10 mouse cellular contexts compared by ENCODE assay signal in the genomic region with DNA sequence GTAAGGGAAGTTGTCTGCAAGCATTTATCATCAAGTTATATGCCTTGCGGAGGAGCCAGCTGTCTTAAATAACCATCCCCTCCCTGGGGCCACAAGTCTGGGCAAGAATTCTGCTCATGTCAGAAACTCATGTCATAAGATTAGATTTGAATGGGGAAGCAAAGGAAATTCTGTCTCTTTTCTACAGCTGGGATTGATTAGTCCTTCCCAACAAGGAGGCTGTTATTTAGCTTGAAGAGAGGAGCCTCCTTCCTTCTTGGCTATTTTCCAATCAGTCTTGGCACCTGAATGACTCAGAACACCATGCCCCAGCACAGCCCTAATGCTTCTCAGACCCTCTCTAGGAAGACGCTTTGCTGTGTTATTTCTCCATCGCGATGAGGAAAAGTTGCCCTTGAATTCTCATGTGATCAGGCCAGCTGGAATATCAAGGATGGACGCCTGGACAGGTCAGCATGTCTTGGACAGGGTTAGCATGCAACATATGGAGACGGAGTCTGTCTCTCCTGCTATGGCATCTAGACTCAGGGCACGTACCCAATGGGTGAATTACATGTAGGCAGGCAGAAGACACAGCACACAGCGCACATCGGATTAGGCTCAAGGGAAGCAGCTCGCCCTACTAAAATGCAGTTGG.
DNase-seq lines count a peak whose midpoint lies in the region; ATAC-seq lines count a peak whose summit lies in the region.
"Had no signal": no experiment of that assay in that cellular context is flagged by ENCODE, and none has a peak within 500 bp of the region (broad histone marks: within the 10 kb centered on the region; RNA-seq: fewer than 3 reads in every experiment).

No protein-coding gene starts in this region.

- H3K9ac ChIP-seq in heart, embryonic 13.5 days: no peak overlapping the region
- no peak overlapping the region for H3K9ac ChIP-seq in forebrain, embryonic 12.5 days
- H3K9ac ChIP-seq in midbrain, embryonic 14.5 days (replicated peaks; ENCODE audit: low read length): no peak overlapping the region

- H3K9me3 ChIP-seq in heart, embryonic 13.5 days: no peaks in the 10 kb centered on the region
- H3K9me3 ChIP-seq in forebrain, embryonic 12.5 days: no peaks in the 10 kb centered on the region
- H3K9me3 ChIP-seq in midbrain, embryonic 14.5 days (ENCODE audit: control insufficient read depth, low read length): no peaks in the 10 kb centered on the region

- ATAC-seq in heart, embryonic 13.5 days (ENCODE audit: extremely low read depth, insufficient number of reproducible peaks, low FRiP score, low TSS enrichment): no peak
- ATAC-seq in forebrain, embryonic 12.5 days (ENCODE audit: low FRiP score): no peak
- no peak for ATAC-seq in midbrain, embryonic 14.5 days (ENCODE audit: low FRiP score, low TSS enrichment)

- peaks cover 22% of the 10 kb centered on the region for H3K4me1 ChIP-seq in heart, embryonic 13.5 days
- peaks cover 49% of the 10 kb centered on the region for H3K4me1 ChIP-seq in forebrain, embryonic 12.5 days
- H3K4me1 ChIP-seq in midbrain, embryonic 14.5 days (ENCODE audit: control insufficient read depth, insufficient read depth, low read length): peaks cover 42% of the 10 kb centered on the region

- intact Hi-C loops in heart, postnatal 14 days (cut with DNase I): no loop called here

- DNase-seq in heart, postnatal 14 days: no peak
- peak; percentile 85 for DNase-seq in cerebellum, adult 11-12 months
- DNase-seq in midbrain, embryonic 14.5 days: peak; percentile 59
- DNase-seq in liver: no peak
- no peak for DNase-seq in right cerebral cortex, postnatal 14 days
- DNase-seq in lung, postnatal 10 days: no peak
- DNase-seq: adrenal gland, postnatal 36 days; retina, postnatal 1 day had no signal

- no peak overlapping the region for H3K4me3 ChIP-seq in heart, embryonic 13.5 days
- no peak overlapping the region for H3K4me3 ChIP-seq in forebrain, embryonic 12.5 days (replicated peaks)
- H3K4me3 ChIP-seq in midbrain, embryonic 14.5 days (replicated peaks; ENCODE audit: low read depth, low read length): no peak overlapping the region

- H3K4me2 ChIP-seq in heart, embryonic 13.5 days: peak overlapping the region; percentile 25; the same call in 1 of the 2 replicates
- H3K4me2 ChIP-seq in forebrain, embryonic 12.5 days: no peak overlapping the region
- H3K4me2 ChIP-seq in midbrain, embryonic 14.5 days (ENCODE audit: low read length): no peak overlapping the region

- 59% methylated on average over 10 of the region's 10 CpGs for WGBS in heart, embryonic 13.5 days
- WGBS in forebrain, embryonic 12.5 days: 73% methylated on average over 10 of the region's 10 CpGs
- WGBS in midbrain, embryonic 14.5 days: 77% methylated on average over 10 of the region's 10 CpGs

- H3K27ac ChIP-seq in heart, embryonic 13.5 days (replicated peaks): peak overlapping the region; percentile 12; the same call in 1 of the 2 replicates
- H3K27ac ChIP-seq in forebrain, embryonic 12.5 days: peak overlapping the region; percentile 63
- H3K27ac ChIP-seq in midbrain, embryonic 14.5 days (replicated peaks; ENCODE audit: low read depth, low read length): peak overlapping the region; percentile 70

- no peaks in the 10 kb centered on the region for H3K27me3 ChIP-seq in heart, embryonic 13.5 days (replicated peaks)
- H3K27me3 ChIP-seq in forebrain, embryonic 12.5 days: no peaks in the 10 kb centered on the region
- no peaks in the 10 kb centered on the region for H3K27me3 ChIP-seq in midbrain, embryonic 14.5 days (ENCODE audit: control insufficient read depth, insufficient read depth, low read length)

- no peaks in the 10 kb centered on the region for H3K36me3 ChIP-seq in heart, embryonic 13.5 days
- H3K36me3 ChIP-seq in forebrain, embryonic 12.5 days (replicated peaks): no peaks in the 10 kb centered on the region
- H3K36me3 ChIP-seq in midbrain, embryonic 14.5 days (ENCODE audit: control insufficient read depth, insufficient read depth, low read length): no peaks in the 10 kb centered on the region

Comparison
In these comparisons a context has a peak if more than half of its experiments do, and no peak if none do; other contexts are left out.
1. H3K27ac ChIP-seq: peak in every context shown above with its lines; median percentile 70 in midbrain, embryonic 14.5 days; 63 in forebrain, embryonic 12.5 days; 12 in heart, embryonic 13.5 days.
2. DNase-seq: peak in cerebellum, adult 11-12 months (single experiment) and midbrain, embryonic 14.5 days (single experiment); none in heart, postnatal 14 days (0 of 2), liver (single experiment), right cerebral cortex, postnatal 14 days (single experiment) and lung, postnatal 10 days (single experiment).